Mouse (Mus musculus) heart, embryonic 15.5 days (tissue): ENCODE measurements around the gene 3110040M04Rik. TPM values are rescaled to one million over a fixed set of nuclear protein-coding genes. Genes with fewer than 3 reads are reported as not detected.

ENCODE experiments used
- polyA plus RNA-seq: library from polyadenylated mRNA; unstranded; fragments of >200 nt; fragmentation: Nextera tagmentation; extraction: Ambion mirVana; gene quantifications from 2 replicates; pipeline ENCODE4 v1.2.1, GENCODE M21; 2015

Gene 3110040M04Rik
- polyA plus RNA-seq, 1 experiment from 2014 or later, result not detected

Other genes with a start within 250 kb of the 3110040M04Rik start
- 19.8 and 21.0 TPM in 2 replicates for gene Hmcn1, start 210.7 kb upstream of the 3110040M04Rik start, polyA plus RNA-seq
- gene Gm47985, start 21.6 kb upstream of the 3110040M04Rik start, polyA plus RNA-seq, result 0.09 TPM in 1 of 2 replicates, not detected in the other
- not detected in 2 replicates for gene Gm8947, start 11.7 kb upstream of the 3110040M04Rik start, polyA plus RNA-seq
- gene Gm47995, start 5.7 kb upstream of the 3110040M04Rik start, polyA plus RNA-seq, result not detected in 2 replicates
- not detected in 2 replicates for gene Gm47996, start 6.0 kb downstream of the 3110040M04Rik start, polyA plus RNA-seq
- 278 and 308 TPM in 2 replicates for gene Ivns1abp, start 140.4 kb downstream of the 3110040M04Rik start, polyA plus RNA-seq
- 13.0 and 16.9 TPM in 2 replicates for gene Swt1, start 224.3 kb downstream of the 3110040M04Rik start, polyA plus RNA-seq
- 37.1 and 39.6 TPM in 2 replicates for gene Trmt1l, start 224.4 kb downstream of the 3110040M04Rik start, polyA plus RNA-seq